Mouse (Mus musculus) erythroblast, embryonic 14.5 days (primary cell): ENCODE measurements around the gene Speer3.

Experiments
- GATA1 ChIP-seq: IDR thresholded peaks from 2 replicates; pipeline ENCODE4 v1.6.1; 2012; ENCODE audit warnings: low read length, inconsistent platforms, mixed read lengths
- TAL1 ChIP-seq: IDR thresholded peaks from 3 replicates; pipeline ENCODE4 v1.6.1; 2012; ENCODE audit warnings: low read length, inconsistent platforms, mixed read lengths

GRCm38 (mm10) chr5:13791319-13791718 lies at the start of gene Speer3:
- TF ChIP-seq GATA1: no peak
- no peak for TF ChIP-seq TAL1
